Mouse (Mus musculus): ENCODE measurements around the gene Camk1. TPM values are rescaled to one million over a fixed set of nuclear protein-coding genes. Genes with fewer than 3 reads are reported as not detected.

Camk1 gene
- total RNA-seq, 4 experiments from 2014 or later = 37.4 to 43.2 (median 40.5) TPM

DNA sequence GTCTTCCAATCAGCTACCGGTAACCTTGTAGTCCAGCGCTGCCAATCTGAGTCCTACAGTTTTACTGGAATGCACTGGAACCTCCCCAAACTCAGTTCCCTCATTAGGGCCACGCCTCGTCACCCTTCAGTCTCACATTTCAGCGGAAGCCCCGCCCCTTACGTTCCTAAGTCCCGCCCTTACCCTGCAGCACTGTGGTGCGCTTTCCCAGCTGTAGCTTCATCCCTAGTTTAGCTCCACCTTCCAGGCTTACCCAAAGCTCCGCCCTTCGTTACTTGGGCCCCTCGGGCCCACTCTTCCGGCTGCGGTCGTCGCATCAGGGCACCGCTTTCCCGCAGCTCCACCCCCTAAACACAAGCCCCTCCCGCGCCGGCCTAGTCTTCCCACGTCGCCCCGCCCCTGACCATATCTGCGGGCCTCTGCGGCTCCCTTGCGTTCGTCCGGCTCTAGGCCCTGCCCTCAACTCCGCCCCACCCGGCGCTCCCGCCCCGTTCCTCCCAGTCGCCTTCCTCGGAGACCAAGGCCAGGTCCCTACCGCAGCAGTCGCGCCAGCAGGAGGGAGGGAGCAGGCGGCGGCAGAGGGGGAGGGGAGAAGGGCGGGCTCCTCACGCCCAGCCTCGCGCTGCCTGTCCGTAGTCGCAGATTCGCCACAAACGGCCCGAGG lies 37.3 kb downstream of the Camk1 start:
- peak; percentile 99 to 100 for DNase-seq (ENCODE audit: low spot score in 2 of 2)

DNA sequence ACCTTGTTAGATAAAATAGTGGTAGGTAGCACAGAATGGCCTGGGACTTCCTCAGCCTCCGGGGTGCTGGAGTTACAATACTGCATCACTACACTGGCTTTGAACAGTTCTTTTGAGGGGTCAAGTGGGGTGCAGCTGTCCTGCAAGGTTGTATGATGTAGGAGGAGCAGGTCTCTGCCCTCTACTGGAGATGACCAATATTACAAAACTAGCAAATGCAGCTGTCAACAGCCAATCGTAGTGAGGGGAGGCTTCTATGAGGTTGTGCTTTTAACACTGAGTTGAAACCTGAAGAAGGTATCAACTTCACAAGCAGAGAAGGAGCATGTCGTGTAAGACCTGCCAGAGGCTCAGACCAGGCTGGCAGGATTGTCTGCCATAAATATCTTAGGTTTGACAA lies 41.5 kb downstream of the Camk1 start:
- no peak for DNase-seq (ENCODE audit: low spot score in 2 of 2)

DNA sequence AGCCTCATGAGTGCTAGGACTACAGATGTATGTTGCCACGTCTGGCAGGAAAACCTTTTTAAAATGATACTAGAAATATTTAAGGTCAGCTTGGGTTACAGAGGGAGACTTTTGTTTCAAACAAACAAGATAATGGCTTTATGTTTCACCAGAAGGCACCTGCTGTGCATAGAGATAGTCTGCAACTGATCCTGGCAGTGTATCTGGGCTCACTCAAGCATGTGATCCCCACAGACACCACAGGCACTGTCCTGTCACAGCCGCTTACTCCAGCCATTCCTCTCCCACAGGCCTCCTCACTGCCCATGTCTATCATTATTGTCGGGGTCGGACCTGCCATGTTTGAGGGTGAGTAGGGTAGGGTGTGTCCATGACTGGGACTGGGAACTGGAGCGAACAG lies 42.4 kb downstream of the Camk1 start:
- no peak for DNase-seq (ENCODE audit: low spot score in 2 of 2)

DNA sequence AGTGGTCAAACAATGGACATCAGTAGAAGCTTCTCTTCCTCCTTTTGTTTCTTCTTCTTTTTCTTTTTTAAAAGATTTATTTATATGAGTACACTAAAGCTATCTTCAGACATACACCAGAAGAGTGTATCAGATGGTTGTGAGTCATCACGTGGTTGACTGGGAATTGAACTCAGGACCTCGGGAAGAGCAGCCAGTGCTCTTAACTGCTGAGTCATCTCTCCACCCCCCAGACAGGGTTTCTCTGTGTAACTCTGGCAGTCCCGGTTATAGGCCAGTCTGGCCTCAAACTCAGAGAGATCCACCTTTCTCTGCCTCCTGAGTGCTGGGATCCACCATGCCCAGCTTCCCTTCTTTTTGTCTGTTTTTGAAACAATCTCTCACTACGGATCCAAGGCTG lies 47.1 kb downstream of the Camk1 start:
- DNase-seq (ENCODE audit: low spot score in 2 of 2) = no peak

DNA sequence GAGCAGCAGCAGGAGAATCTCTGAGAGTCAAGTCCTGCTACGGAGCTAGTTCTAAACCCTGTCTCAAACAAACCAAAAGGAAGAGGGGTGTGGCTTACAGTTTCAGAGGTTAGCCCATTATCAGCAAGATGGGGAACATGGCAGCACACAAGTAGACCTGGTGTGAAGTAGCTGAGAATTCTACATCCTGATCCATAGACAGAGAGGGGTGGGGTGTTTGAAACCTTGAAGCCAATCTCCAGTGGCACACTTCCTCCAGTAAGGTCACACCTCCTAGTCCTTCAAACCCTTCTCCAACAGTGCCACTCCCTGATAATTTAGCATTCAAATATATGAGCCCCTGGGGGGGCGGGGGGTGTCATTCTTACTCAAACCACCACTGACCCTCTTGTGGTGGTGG lies 47.7 kb downstream of the Camk1 start:
- DNase-seq (ENCODE audit: low spot score in 2 of 2) = no peak

DNA sequence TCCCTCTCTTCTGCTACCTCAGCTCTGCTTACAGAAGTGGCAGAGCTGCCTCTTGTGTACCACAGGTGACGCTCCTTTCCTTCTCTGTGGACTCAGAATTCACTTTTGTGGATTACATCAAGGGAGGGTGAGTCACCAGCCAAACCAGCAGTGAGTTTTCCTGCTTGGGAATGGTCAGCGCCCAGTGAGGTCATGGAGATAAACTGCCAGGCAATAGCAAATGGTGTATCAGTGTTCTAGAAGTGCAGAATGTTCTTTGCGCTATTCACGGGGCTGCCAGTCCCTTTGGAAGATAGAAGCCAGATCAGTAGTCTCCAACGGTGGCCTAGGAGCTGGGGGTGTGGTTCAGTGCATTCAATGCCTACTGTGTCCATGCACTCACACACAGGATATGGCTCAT lies 50.8 kb downstream of the Camk1 start:
- no peak for DNase-seq (ENCODE audit: low spot score in 2 of 2)

DNA sequence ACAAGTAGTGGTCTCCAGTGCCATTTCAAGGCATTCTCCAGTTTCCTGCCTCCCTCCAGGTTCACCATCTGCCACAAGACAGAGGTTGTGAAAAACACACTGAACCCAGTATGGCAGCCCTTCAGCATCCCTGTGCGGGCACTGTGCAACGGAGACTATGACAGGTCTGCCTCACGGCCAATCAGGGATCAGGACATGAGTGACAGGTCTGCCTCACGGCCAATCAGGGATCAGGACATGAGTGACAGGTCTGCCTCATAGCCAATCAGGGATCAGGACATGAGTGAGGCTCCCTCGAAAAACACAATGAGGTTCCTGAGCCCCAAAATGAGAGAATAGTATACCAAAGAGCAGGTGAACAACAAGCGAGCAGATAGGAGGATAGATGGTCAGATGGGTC lies 53.4 kb downstream of the Camk1 start:
- no peak for DNase-seq (ENCODE audit: low spot score in 2 of 2)

DNA sequence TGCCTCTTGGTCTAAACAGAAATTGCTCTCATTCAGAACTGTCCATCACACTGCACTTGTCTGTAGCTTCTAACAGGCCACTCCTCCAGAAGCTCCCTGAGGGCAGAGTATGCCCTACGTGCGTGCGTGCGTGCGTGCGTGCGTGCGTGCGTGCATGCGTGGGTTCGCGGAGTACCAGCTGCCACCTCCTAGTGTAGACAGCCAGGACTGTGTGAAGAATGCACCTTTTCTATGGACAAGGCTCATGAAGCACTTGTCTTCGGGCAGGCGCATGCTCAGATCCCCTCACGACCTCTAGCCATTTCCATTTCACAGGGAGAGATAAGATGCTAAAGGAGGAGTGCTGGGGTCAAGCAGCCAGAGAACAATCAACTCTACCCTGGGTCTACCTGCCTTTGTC lies 54.4 kb downstream of the Camk1 start:
- DNase-seq (ENCODE audit: low spot score in 2 of 2) = no peak

DNA sequence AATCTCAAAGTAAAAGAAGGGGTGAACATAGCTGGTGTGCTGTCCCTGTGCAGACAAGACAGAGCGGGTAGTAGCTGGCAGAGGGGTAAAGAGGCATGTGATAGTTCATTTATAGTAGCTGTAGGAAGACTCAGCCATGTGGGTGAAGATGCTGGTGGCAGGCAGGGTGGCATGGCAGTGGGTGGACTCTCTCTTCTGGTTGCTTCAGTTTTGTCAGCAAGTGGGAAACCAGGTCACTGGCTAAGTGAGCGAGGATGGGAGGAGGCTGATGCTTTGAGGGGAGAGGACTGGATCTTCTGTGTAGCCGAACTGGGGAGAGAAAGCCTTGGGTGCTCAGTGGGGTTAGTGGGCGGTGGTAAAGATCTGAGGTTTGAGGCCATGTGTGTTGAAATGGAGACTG lies 56.5 kb downstream of the Camk1 start:
- no peak for DNase-seq (ENCODE audit: low spot score in 2 of 2)

DNA sequence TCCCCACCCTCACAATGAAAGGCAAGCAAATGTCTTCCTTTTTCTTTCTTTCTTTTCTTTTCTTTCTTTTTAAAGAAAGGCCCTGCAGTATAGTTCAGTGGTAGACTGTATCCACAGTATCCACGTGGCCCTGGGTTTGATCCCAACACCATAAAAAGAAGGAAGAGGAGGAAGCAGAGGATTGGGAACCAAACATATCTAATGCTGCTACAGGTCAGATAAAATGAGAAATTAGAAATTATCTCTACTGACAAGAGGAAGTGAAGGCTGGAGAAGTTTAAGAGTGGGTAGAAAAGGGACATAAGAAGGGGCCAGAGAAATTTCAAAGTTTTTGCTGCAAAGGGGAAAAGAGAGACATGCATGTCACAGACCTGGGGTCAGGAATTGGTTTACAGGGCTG lies 57.5 kb downstream of the Camk1 start:
- DNase-seq (ENCODE audit: low spot score in 2 of 2) = no peak

DNA sequence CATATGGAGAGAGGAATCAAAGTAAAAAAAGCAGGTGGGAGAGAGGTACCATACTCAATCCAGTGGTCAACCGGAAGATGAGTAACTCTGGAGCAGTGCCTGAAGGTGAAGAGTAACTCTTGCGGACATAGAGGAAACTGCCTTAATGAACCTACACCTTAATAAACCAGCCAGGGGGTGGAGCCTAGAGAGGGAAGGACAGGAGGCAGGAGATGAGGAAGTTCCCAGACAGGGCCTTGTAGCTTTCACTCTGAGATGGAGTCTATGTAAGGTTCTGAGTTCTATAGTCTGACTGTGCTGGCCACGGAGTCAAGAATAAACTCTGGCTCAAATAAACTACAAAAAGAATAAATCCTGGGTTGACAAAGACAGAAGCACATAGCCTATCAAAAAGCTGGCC lies 58.9 kb downstream of the Camk1 start:
- DNase-seq (ENCODE audit: low spot score in 2 of 2) = no peak

Other genes starting within 250 kb of the Camk1 start
- under 1 TPM; 0.34 to 0.46 (median 0.40) TPM for gene Lhfpl4, start 148.6 kb downstream of the Camk1 start, total RNA-seq (2022)
- gene Mtmr14, start 106.1 kb downstream of the Camk1 start, total RNA-seq (2022) = 10 to 100 TPM; 14.2 to 17.0 (median 16.3) TPM
- not detected for gene Cpne9, start 61.7 kb downstream of the Camk1 start, total RNA-seq (2022)
- gene Brpf1, start 36.8 kb downstream of the Camk1 start, total RNA-seq (2022) = 10 to 100 TPM in 1 of 4 experiments, 1 to 10 TPM in 3; 8.0 to 11.1 (median 9.5) TPM
- 1 to 10 TPM; 4.3 to 7.6 (median 5.2) TPM for gene Ogg1, start 17.0 kb downstream of the Camk1 start, total RNA-seq (2022)
- 10 to 100 TPM; 11.6 to 17.1 (median 14.0) TPM for gene Tada3, start 33.9 kb upstream of the Camk1 start, total RNA-seq (2022)
- 10 to 100 TPM; 50.8 to 57.8 (median 55.8) TPM for gene Arpc4, start 34.1 kb upstream of the Camk1 start, total RNA-seq (2022)
- under 1 TPM; 0.27 to 0.94 (median 0.83) TPM for gene Ttll3, start 45.3 kb upstream of the Camk1 start, total RNA-seq (2022)
- gene Rpusd3, start 75.4 kb upstream of the Camk1 start, total RNA-seq (2022) = 10 to 100 TPM in 1 of 4 experiments, 1 to 10 TPM in 3; 5.9 to 12.8 (median 6.8) TPM
- 10 to 100 TPM in 3 of 4 experiments, 1 to 10 TPM in 1; 3.8 to 35.8 (median 19.8) TPM for gene Cidec, start 91.8 kb upstream of the Camk1 start, total RNA-seq (2022)
- gene Jagn1, start 98.6 kb upstream of the Camk1 start, total RNA-seq (2022) = 10 to 100 TPM; 27.4 to 30.4 (median 29.1) TPM
- under 1 TPM; 0.12 to 0.44 (median 0.28) TPM for gene Il17re, start 114.5 kb upstream of the Camk1 start, total RNA-seq (2022)
- 1 to 10 TPM; 3.9 to 7.5 (median 4.7) TPM for gene Il17rc, start 127.4 kb upstream of the Camk1 start, total RNA-seq (2022)
- 10 to 100 TPM; 46.7 to 56.2 (median 49.2) TPM for gene Creld1, start 139.3 kb upstream of the Camk1 start, total RNA-seq (2022)
- gene Prrt3, start 157.9 kb upstream of the Camk1 start, total RNA-seq (2022) = not detected
- 10 to 100 TPM; 51.5 to 58.0 (median 55.0) TPM for gene Emc3, start 187.7 kb upstream of the Camk1 start, total RNA-seq (2022)
- under 1 TPM in 3 of 4 experiments, not detected in 1; 0.07 to 0.24 (median 0.24) TPM for gene Fancd2, start 187.7 kb upstream of the Camk1 start, total RNA-seq (2022)

Measured in gastrocnemius, adult 8-10 months (tissue).